Mouse (Mus musculus) spleen, postnatal 14 days (tissue): Measurements from ENCODE around the gene Iqcj.
"Not testable (repeated sequence)": the region's sequence is repeated elsewhere in the genome, so short reads cannot be mapped to it uniquely, and the experiment has no call there.

Source experiments
- DNase-seq, 2 experiments: peaks; one replicate each; pipeline ENCODE4 v3.0.0; 2021 to 2022; ENCODE audit warnings: low spot score in 2 of 2

The Iqcj gene

DNA sequence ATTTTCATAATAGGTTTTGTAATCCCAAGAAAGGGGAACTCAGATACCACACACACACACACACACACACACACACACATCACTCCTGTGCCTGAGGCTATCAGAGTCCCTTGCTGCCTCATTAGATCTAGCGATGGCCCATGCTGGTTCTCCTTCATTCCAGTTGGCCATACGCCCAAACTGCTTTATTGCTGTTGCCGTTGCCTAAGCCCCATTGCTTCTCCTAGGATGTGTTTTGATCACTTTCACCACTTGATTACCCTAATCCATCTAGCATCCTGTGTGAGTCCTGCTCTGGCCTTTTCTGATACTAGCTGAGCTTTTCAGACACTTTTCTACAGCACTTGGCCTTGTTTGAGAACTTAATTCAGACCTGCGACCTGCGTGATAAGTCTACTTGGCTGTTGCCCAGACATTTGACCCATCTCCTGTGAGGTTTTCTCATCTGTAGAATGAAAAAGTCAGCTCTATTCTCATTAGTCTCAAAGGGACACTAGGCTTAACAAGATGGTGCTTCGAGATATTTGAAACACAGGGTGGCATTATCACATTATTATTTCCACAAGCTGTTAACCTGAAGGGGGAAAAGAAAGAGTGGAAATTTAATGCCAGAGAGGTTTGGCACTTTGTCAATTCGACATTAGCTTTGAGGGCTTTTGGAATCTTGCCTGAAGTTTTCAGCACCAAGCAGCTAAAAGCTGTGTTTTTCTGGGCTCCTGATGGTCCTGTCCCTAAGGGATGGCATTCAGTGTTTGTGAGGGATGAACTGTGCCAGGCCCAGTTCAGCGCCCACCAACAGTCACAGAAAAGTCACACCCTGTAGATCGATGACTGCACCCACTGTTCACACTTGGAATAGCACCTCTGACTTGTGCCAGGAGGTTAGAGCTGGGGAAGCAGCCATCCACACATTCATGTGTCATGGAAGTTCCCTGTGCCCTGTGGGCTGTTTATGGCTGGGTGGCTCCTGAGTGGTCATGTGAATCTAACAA, 179.7 kb downstream of the Iqcj start:
- DNase-seq, result no peak

DNA sequence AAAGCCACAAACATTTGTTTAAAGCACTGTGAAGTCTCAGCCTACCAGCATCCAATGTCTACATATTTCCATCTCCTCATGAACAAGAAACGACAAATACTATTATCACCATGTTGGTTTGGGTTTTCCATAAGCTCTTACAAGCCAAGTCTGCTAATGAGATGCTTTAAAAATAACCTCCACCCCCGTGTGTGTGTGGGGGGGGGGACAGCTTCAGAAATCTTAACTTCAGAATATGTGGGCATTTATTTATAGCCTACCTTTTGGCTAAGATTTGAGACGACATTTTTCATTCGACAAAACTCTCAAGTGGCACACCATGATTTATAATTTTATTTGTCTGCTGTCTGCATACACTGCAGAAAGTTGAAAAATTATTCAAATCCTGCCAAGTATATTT, 185.4 kb downstream of the Iqcj start:
- no peak for DNase-seq

DNA sequence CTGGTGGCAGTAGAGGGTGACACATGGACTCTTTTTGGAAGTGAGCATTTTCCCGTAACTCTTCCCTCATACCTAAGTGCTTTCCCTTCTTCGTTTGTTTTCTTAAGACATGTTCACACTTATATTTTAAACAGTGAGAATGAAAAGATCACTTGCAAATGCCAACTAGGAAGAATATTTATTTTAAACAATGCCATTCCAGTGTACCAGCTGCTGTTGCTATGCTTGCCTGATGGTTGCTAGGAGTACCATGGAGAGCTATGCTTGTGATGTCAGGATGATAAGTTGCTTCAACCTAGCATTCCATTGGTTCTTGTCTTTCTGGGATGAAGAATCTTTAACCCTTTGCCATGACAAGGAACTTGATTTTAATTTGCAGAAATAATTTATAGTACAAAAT, 193.0 kb downstream of the Iqcj start:
- DNase-seq, result no peak

DNA sequence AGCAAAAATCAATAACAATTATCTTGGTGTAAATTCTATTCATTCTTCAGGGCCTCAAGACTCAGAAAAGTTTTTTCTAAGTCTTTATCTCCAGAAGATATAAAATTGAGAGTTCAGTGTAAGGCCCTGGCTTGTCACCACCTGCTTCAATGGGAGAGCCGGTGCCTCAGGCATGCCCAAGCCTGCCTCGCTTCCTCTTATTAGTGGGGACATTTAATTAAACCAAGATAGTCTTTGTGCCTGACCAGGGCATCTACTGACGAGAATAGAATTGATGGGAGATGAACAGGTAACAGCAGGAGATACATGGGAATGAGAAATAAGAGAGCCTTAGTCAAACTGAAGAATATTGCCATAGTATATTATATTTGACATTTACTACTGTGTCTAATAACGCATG, 200.1 kb downstream of the Iqcj start:
- no peak for DNase-seq

DNA sequence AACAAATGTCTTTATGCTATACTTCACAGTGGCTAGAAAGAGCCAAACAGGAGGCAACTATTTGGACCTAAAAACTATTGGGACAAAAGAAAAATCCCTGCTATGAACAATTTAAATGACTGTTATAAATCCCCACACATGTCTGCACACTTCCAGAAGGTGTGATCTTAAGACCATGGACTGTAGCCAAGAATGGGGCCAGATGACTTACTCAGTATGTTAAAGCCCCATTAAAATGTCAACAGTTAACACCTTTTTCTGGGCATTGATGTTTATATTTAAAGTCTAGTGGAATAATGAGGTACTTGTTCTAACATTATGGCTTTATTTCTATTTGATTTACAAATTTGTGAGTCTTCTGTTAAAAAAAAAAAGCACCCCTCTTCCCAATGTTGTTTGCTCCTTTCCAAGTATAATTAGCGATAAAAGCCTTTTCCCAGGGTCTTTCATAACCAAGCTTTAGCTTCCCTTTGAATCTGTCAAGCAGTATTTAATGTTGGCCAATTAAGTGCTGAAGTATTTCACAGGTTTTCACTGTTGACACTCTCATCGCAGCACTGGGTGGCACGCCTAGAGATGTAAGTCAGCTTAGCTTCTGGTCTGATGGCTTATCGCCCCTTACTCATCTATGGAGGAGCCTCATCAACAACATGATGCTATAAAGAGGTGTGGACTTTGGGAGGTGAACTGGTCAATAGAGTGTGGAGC, 204.9 kb downstream of the Iqcj start:
- no peak for DNase-seq

DNA sequence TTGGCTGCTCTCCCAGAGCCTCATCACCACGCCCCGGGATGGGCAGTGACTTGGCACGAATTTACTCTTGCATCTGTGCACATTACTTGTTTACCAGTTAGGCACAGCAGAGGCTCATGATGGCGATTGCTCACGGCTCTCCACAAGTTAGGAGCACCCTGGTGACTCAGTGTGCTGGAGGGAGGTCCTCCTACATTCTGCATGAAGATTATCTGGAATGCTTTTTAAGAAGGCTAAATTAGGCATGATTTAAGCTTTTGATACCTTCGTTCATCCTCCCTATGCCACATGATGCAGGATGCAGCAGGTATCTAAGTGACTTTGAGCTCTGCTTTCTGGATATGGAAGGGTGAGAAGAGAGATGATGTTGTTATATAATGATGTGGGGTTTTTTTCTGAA, 207.5 kb downstream of the Iqcj start:
- DNase-seq, result not testable (repeated sequence)

DNA sequence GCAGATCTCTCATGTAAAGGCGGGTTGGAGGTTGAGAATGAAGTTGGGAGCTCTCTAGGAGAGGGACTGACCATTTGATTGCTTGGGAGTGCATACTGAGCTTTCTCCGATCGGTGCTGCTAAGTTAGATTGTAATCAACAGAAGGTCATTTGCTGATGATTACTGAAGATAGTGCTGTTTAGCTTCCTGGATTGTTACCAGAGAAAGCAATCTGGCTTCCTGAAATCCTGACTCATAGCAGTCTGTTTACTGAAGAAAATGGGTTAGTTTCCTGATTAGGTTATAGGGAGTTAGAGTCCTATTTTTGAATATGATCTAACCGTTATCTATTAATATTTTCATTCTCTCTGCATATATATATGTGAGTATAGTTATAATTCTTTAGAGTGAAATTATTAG, 209.3 kb downstream of the Iqcj start:
- no peak for DNase-seq

DNA sequence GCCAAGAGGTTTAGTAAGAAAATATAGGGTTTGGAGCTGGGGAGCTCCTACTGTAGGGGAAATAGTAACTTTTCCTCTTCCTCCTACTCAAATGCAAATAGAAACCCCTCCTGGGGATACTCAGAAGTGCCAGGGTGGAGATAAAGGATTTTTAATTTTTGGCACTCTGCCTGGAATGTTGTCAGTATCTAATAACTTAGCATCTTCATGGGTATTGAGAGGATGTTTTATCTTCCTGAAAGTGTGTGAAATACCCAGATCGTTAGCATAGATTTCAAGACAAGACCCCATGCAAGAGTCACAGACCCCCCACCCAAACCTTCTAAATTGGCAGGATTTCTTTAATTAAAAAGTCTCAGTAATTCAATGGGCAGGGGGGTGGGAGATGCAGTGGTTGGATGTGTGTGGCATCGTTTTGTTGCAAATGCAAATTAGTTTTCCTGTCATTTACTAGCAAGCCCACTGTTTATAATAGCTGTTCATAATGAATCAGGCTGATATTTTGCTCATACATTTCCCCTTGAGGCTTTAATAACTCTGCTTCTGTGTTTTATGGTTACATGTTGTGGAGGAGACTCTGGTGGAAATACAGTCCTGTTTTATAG, 213.2 kb downstream of the Iqcj start:
- no peak for DNase-seq
